Mouse (Mus musculus) left cerebral cortex, postnatal 25 days (tissue): Measurements from ENCODE around the gene Chst4. TPM values are rescaled to one million over a fixed set of nuclear protein-coding genes. Genes with fewer than 3 reads are reported as not detected.

ENCODE experiments used
- total RNA-seq, 2 experiments: library from RNA; stranded (reverse); gene quantifications; 2 replicates each; pipeline ENCODE4 v1.2.3; 2021

The Chst4 gene
- total RNA-seq, 2 experiments from 2014 or later = 0.30 TPM; not detected in 1

Other genes with a start within 250 kb of the Chst4 start
- 10 to 100 TPM; 33.7 to 35.1 TPM for gene Phlpp2, start 171.2 kb downstream of the Chst4 start, total RNA-seq
- not detected for gene Marveld3, start 77.5 kb downstream of the Chst4 start, total RNA-seq
- gene Tat, start 49.3 kb downstream of the Chst4 start, total RNA-seq = not detected
- 10 to 100 TPM; 39.9 TPM for gene Zfp612, start 40.0 kb upstream of the Chst4 start, total RNA-seq
- not detected for gene Gm21964, start 61.5 kb upstream of the Chst4 start, total RNA-seq
- gene Gm17720, start 63.0 kb upstream of the Chst4 start, total RNA-seq = not detected
- gene Calb2, start 128.5 kb upstream of the Chst4 start, total RNA-seq = 10 to 100 TPM; 24.0 to 25.5 TPM
- gene Cmtr2, start 175.9 kb upstream of the Chst4 start, total RNA-seq = 1 to 10 TPM; 4.0 to 5.1 TPM
- under 1 TPM; 0.39 to 0.41 TPM for gene Hydin, start 227.2 kb upstream of the Chst4 start, total RNA-seq